Mouse (Mus musculus) ES-E14 (cell line): Measurements from ENCODE around the gene Gm867.

Experiments
- HCFC1 ChIP-seq: IDR thresholded peaks from 2 replicates; pipeline ENCODE4 v1.6.1; 2012; ENCODE audit warnings: low read length, inconsistent platforms, borderline replicate concordance; ENCODE audit not compliant: insufficient read depth
- MAFK ChIP-seq: IDR thresholded peaks from 2 replicates; pipeline ENCODE4 v1.6.1; 2014; ENCODE audit warnings: mild to moderate bottlenecking, low read depth, low read length, inconsistent platforms; ENCODE audit not compliant: insufficient read depth
- ZC3H11A ChIP-seq: IDR thresholded peaks from 2 replicates; pipeline ENCODE4 v1.6.1; 2012; ENCODE audit warnings: low read depth, mild to moderate bottlenecking, inconsistent platforms, low read length, borderline replicate concordance
- ZNF384 ChIP-seq: IDR thresholded peaks from 2 replicates; pipeline ENCODE4 v1.6.1; 2012; ENCODE audit warnings: low read depth, low read length, inconsistent platforms

- TF ChIP-seq ZC3H11A (no peak), ZNF384 (no peak), MAFK (no peak), HCFC1 (no peak)
Observed at GRCm38 (mm10) chr10:75919026-75919425, 21.4 kb downstream of the Gm867 start.
